Mouse (Mus musculus): ENCODE measurements around the gene Cyp2c69.
"Not testable (repeated sequence)": the region's sequence is repeated elsewhere in the genome, so short reads cannot be mapped to it uniquely, and the experiment has no call there.

Cyp2c69 gene

DNA sequence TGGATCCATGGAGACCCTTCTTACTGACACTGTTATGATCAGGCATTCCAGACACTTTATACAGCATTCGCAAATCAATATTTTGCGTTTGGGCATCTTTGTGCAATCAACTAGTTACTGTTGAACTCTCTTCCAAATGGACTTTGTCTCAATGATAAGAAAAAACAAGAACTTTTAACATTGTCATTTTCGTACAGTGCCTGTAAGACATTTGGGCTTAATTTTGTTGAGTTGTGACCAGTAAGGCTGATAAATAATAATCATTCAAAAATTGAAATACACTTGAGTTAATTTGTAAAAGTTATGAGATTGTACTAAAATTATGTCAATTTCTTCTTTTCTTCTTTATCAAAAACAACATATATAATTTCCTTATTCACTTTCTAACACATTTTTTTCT, at the start of gene Cyp2c69:
Gene Cyp2c69 (minus strand): TSS at position 101 of the 400 bp plus-strand sequence.
- not testable (repeated sequence) for DNase-seq (ENCODE audit: low read depth, low spot score)

GRCm38 (mm10) chr19:39935396-39935795, 48.8 kb upstream of the Cyp2c69 start:
- DNase-seq (ENCODE audit: low read depth, low spot score), result no peak

GRCm38 (mm10) chr19:39930032-39930431, 43.4 kb upstream of the Cyp2c69 start:
- no peak for DNase-seq (ENCODE audit: low read depth, low spot score)

DNA sequence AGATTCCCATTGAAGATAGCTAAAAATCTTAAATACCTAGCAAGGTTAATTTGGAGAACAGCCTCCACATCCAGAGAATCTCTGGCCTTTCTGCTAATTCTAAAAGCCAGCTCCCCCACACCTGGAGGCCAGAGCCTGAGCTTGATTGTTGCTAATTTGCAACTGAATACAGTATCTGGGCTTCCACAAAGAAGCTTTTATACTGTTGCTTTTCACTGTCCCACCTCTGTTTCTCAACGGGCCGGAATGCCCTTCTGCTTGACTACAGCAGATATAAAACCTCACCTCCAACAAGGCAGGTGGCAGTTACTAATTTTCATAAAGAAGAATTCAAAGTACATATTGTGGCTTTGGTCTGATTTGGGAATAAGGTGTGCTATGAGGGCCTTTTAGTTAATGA, 15.1 kb upstream of the Cyp2c69 start:
- DNase-seq (ENCODE audit: low read depth, low spot score), result no peak

DNA sequence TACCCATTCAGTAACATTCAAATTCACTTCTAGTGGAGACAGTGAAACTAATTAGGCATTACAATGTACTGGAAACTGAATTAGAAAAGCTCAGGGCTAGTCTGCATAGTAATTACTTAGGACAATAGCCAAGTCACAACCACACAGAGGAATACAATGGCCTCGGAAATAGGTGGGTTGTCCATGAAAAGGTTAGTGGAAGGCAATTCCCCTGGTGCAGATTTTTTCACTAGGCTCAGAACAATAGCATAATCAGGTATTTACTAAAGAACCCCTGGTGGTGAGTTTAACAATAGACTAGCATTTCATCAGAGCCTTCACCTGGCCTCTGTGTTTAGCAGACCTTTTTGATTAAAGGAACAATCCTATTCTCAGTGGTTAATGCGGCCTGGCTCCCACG, 3.5 kb upstream of the Cyp2c69 start:
- not testable (repeated sequence) for DNase-seq (ENCODE audit: low read depth, low spot score)

DNA sequence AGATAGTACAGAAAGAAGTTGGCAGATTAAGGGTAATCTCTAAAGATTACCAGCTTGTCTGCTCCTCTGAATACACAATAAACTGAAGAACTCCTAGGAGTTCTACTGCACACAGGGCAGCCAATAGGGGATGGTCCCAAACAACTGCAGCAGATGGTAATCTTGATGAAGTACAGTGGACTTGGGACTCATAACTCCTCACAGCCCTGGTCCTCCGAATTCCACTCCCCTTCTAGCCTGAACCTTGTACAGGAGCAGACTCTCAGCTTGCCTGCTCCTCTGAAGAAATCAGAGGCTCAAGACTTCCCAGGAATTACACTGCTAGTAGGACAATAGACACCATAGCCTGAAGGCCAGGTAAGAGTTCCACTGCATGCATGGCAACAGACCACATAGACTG, 20.5 kb downstream of the Cyp2c69 start:
- no peak for DNase-seq (ENCODE audit: low read depth, low spot score)

DNA sequence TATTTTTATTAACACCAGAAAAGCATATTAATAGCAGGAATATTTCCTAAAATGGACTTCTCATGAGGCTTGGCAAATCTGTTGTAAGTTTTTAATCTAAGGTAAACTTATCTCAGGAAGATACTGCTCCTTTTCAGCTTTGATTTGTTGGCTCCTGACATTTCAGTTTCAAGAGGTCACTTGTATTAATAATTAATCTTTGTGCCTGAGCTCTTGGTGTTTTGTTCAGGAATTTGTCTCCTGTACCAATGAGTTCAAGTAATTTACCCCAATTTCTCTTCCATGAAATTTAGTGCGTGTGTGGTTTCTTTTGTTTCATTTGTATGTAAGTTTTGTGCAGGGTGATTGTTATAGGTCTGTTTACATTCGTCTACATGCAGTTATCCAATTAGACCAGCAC, 65.7 kb downstream of the Cyp2c69 start:
- DNase-seq (ENCODE audit: low read depth, low spot score), result not testable (repeated sequence)

DNA sequence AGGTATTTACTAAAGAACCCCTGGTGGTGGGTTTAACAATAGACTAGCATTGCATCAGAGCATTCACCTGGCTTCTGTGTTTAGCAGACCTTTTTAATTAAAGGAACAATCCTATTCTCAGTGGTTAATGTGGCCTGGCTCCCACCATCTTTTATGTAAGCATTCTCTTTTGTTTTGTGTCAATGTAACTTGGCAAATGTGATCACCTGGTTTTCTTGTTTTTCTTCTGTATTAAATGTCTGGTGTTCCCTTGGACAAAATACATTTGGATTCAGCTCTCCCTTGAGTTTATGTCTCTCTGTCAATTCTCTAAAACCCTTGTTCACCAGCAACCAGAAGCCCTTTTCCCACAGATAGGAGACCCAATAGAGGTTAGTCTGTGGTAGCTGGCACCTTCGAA, 70.2 kb downstream of the Cyp2c69 start:
- DNase-seq (ENCODE audit: low read depth, low spot score), result not testable (repeated sequence)

- not testable (repeated sequence) for DNase-seq (ENCODE audit: low read depth, low spot score)
Measured at GRCm38 (mm10) chr19:39815991-39816390, 70.6 kb downstream of the Cyp2c69 start.

- DNase-seq (ENCODE audit: low read depth, low spot score), result not testable (repeated sequence)
Measured at GRCm38 (mm10) chr19:39812714-39813113, 73.9 kb downstream of the Cyp2c69 start, which contains the start of gene Cyp2c40. TSS of gene Cyp2c40 (minus strand) at chr19:39812814.

Measured in skeletal muscle tissue, adult 2 months (tissue).